In genomic region chr13:84059661-84060452, GRCm38 (mm10) we compare ENCODE assay signal across 10 mouse cellular contexts.
DNase-seq lines count a peak whose midpoint lies in the region; ATAC-seq and TF ChIP-seq lines count a peak whose summit lies in the region.
"Had no signal": no experiment of that assay in that cellular context is flagged by ENCODE, and none has a peak within 500 bp of the region (broad histone marks: within the 10 kb centered on the region; RNA-seq: fewer than 3 reads in every experiment).

No protein-coding gene starts in this region.

- peak; percentile 62 for ATAC-seq in forebrain, embryonic 15.5 days (replicated peaks)
- peak; percentile 77 for ATAC-seq in midbrain, embryonic 15.5 days (replicated peaks)
- ATAC-seq in intestine, embryonic 16.5 days: no peak
- no peak for ATAC-seq in CD4-positive, CD25-positive, alpha-beta regulatory T cell, adult 4 months

- no peak for TF ChIP-seq POLR2A in brain, embryonic 14.5 days (IDR thresholded peaks at IDR 0.05; ENCODE audit: borderline replicate concordance, extremely low read depth, insufficient read depth, insufficient read length, poor library complexity, severe bottlenecking)

- peak; percentile 97 for DNase-seq in brain, embryonic 14.5 days (ENCODE audit: low read depth)
- peak; percentile 50 to 57 for DNase-seq in cerebellum, postnatal 25 days
- DNase-seq in B cell, adult 2 months: no peak
- no peak for DNase-seq in gastrocnemius, adult 2 months

- H3K36me3 ChIP-seq in forebrain, embryonic 15.5 days: no peaks in the 10 kb centered on the region
- no peaks in the 10 kb centered on the region for H3K36me3 ChIP-seq in midbrain, embryonic 15.5 days (replicated peaks)
- no peaks in the 10 kb centered on the region for H3K36me3 ChIP-seq in intestine, embryonic 16.5 days (ENCODE audit: control insufficient read depth, insufficient read depth, low read length)
- H3K36me3 ChIP-seq: limb, embryonic 15.5 days had no signal

- H3K9me3 ChIP-seq in forebrain, embryonic 15.5 days: no peaks in the 10 kb centered on the region
- H3K9me3 ChIP-seq in midbrain, embryonic 15.5 days: no peaks in the 10 kb centered on the region
- no peaks in the 10 kb centered on the region for H3K9me3 ChIP-seq in intestine, embryonic 16.5 days (ENCODE audit: control insufficient read depth, low read length)
- H3K9me3 ChIP-seq: limb, embryonic 15.5 days; megakaryocyte, embryonic 14.5 days had no signal

- peaks cover 59% of the 10 kb centered on the region for H3K4me1 ChIP-seq in forebrain, embryonic 15.5 days
- H3K4me1 ChIP-seq in midbrain, embryonic 15.5 days: peaks cover 43% of the 10 kb centered on the region
- H3K4me1 ChIP-seq in intestine, embryonic 16.5 days (ENCODE audit: control insufficient read depth, insufficient read depth, low read length): no peaks in the 10 kb centered on the region
- H3K4me1 ChIP-seq: limb, embryonic 15.5 days; megakaryocyte, embryonic 14.5 days had no signal

- H3K27ac ChIP-seq in forebrain, embryonic 15.5 days (replicated peaks): peak overlapping the region; percentile 99
- H3K27ac ChIP-seq in midbrain, embryonic 15.5 days: peak overlapping the region; percentile 92
- H3K27ac ChIP-seq in gastrocnemius, adult 2 months: no peak overlapping the region
- H3K27ac ChIP-seq in intestine, embryonic 16.5 days (ENCODE audit: low read length): no peak overlapping the region
- H3K27ac ChIP-seq: limb, embryonic 15.5 days had no signal

- peak; percentile 10; the same call in 1 of the 2 replicates for TF ChIP-seq CTCF in brain, embryonic 14.5 days (IDR thresholded peaks at IDR 0.05; ENCODE audit: borderline replicate concordance, extremely low read depth, insufficient read depth, insufficient read length)
- TF ChIP-seq CTCF in gastrocnemius, adult 2 months (IDR thresholded peaks at IDR 0.05): no peak

- H3K27me3 ChIP-seq in forebrain, embryonic 15.5 days: no peaks in the 10 kb centered on the region
- no peaks in the 10 kb centered on the region for H3K27me3 ChIP-seq in midbrain, embryonic 15.5 days (replicated peaks)
- H3K27me3 ChIP-seq in intestine, embryonic 16.5 days (replicated peaks; ENCODE audit: control insufficient read depth, insufficient read depth, low read length): peaks cover 3% of the 10 kb centered on the region; the same call in 1 of the 2 replicates
- H3K27me3 ChIP-seq: limb, embryonic 15.5 days; megakaryocyte, embryonic 14.5 days had no signal

- peak overlapping the region; percentile 27 for H3K4me3 ChIP-seq in forebrain, embryonic 15.5 days
- peak overlapping the region; percentile 16; the same call in 1 of the 2 replicates for H3K4me3 ChIP-seq in midbrain, embryonic 15.5 days
- no peak overlapping the region for H3K4me3 ChIP-seq in gastrocnemius, adult 2 months
- no peak overlapping the region for H3K4me3 ChIP-seq in intestine, embryonic 16.5 days (ENCODE audit: low read length)
- H3K4me3 ChIP-seq: limb, embryonic 15.5 days had no signal

- 4% methylated on average over 5 of the region's 5 CpGs for WGBS in forebrain, embryonic 15.5 days
- 5% methylated on average over 5 of the region's 5 CpGs for WGBS in midbrain, embryonic 15.5 days
- 31% methylated on average over 5 of the region's 5 CpGs for WGBS in intestine, embryonic 16.5 days

- H3K4me2 ChIP-seq in forebrain, embryonic 15.5 days (replicated peaks): peak overlapping the region; percentile 61
- H3K4me2 ChIP-seq in midbrain, embryonic 15.5 days: peak overlapping the region; percentile 51
- H3K4me2 ChIP-seq in intestine, embryonic 16.5 days (ENCODE audit: low read depth, low read length): no peak overlapping the region
- H3K4me2 ChIP-seq: limb, embryonic 15.5 days had no signal

- peak overlapping the region; percentile 53 for H3K9ac ChIP-seq in forebrain, embryonic 15.5 days (replicated peaks)
- peak overlapping the region; percentile 40; the same call in 1 of the 2 replicates for H3K9ac ChIP-seq in midbrain, embryonic 15.5 days
- H3K9ac ChIP-seq in intestine, embryonic 16.5 days (ENCODE audit: low read depth, low read length): no peak overlapping the region
- H3K9ac ChIP-seq: limb, embryonic 15.5 days had no signal

- intact Hi-C loops in gastrocnemius, adult 2 months (cut with DNase I): no loop called here

Comparison
In these comparisons a context has a peak if more than half of its experiments do, and no peak if none do; other contexts are left out.
1. DNase-seq: peak in brain, embryonic 14.5 days (single experiment) and cerebellum, postnatal 25 days (2 of 2); none in B cell, adult 2 months (0 of 2) and gastrocnemius, adult 2 months (single experiment).
2. ATAC-seq: peak in forebrain, embryonic 15.5 days (single experiment) and midbrain, embryonic 15.5 days (single experiment); none in intestine, embryonic 16.5 days (single experiment) and CD4-positive, CD25-positive, alpha-beta regulatory T cell, adult 4 months (single experiment).
3. H3K27ac ChIP-seq: peak in forebrain, embryonic 15.5 days (single experiment) and midbrain, embryonic 15.5 days (single experiment); none in gastrocnemius, adult 2 months (single experiment) and intestine, embryonic 16.5 days (single experiment).
4. H3K4me3 ChIP-seq: peak in forebrain, embryonic 15.5 days (single experiment) and midbrain, embryonic 15.5 days (single experiment); none in gastrocnemius, adult 2 months (single experiment) and intestine, embryonic 16.5 days (single experiment).